Mouse (Mus musculus) heart, embryonic 14.5 days (tissue): ENCODE measurements around the gene Larp1. TPM values are rescaled to one million over a fixed set of nuclear protein-coding genes. Genes with fewer than 3 reads are reported as not detected.

ENCODE experiments used
- ATAC-seq: fragments of 200-750 bp; cut with Nextera tagmentation; 2 replicates; pipeline ENCODE4 v1.8.0; 2017; ENCODE audit warnings: low read depth, moderate TSS enrichment; ENCODE audit not compliant: insufficient number of reproducible peaks, insufficient read depth, low FRiP score
- H3K27ac ChIP-seq, 2 experiments: fragments of 200-500 bp in 1 of 2; fragments of 300-500 bp in 1 of 2; sonication (generic) in 1 of 2; replicated peaks in 1 of 2; 2 replicates each; pipeline ENCODE4 v1.5.1; 2012 to 2014; ENCODE audit warnings: low read depth in 2 of 2, low read length in 2 of 2, control low read depth in 1 of 2, mild to moderate bottlenecking in 1 of 2, mixed read lengths in 1 of 2; ENCODE audit not compliant: control insufficient read depth in 1 of 2, insufficient read depth in 1 of 2
- H3K27me3 ChIP-seq: fragments of 300-500 bp; sonication (generic); 2 replicates; pipeline ENCODE4 v1.6.1; 2014; ENCODE audit warnings: mild to moderate bottlenecking, low read length, control low read depth; ENCODE audit not compliant: control insufficient read depth, insufficient read depth
- H3K36me3 ChIP-seq: fragments of 300-500 bp; sonication (generic); 2 replicates; pipeline ENCODE4 v1.6.1; 2014; ENCODE audit warnings: mild to moderate bottlenecking, control low read depth, low read length, mixed read lengths; ENCODE audit not compliant: control insufficient read depth, insufficient read depth
- H3K4me1 ChIP-seq, 2 experiments: fragments of 200-500 bp in 1 of 2; fragments of 300-500 bp in 1 of 2; sonication (generic) in 1 of 2; 2 replicates each; pipeline ENCODE4 v1.6.1; 2012 to 2014; ENCODE audit warnings: low read length in 2 of 2, control low read depth in 1 of 2, mixed read lengths in 1 of 2; ENCODE audit not compliant: control insufficient read depth in 2 of 2, insufficient read depth in 2 of 2
- H3K4me2 ChIP-seq: fragments of 300-500 bp; sonication (generic); 2 replicates; pipeline ENCODE4 v1.6.1; 2014; ENCODE audit warnings: mild to moderate bottlenecking, low read length
- H3K4me3 ChIP-seq, 2 experiments: fragments of 200-500 bp in 1 of 2; fragments of 300-500 bp in 1 of 2; sonication (generic) in 1 of 2; 2 replicates each; pipeline ENCODE4 v1.5.1; 2012 to 2014; ENCODE audit warnings: low read length in 2 of 2, mild to moderate bottlenecking in 2 of 2, control low read depth in 1 of 2, low read depth in 1 of 2, moderate library complexity in 1 of 2; ENCODE audit not compliant: control insufficient read depth in 1 of 2, insufficient read depth in 1 of 2
- H3K9ac ChIP-seq: fragments of 300-500 bp; sonication (generic); 2 replicates; pipeline ENCODE4 v1.6.1; 2014; ENCODE audit warnings: mild to moderate bottlenecking, low read length
- H3K9me3 ChIP-seq: fragments of 300-500 bp; sonication (generic); 2 replicates; pipeline ENCODE4 v1.6.1; 2016; ENCODE audit warnings: low read length, control low read depth; ENCODE audit not compliant: control insufficient read depth
- WGBS: fragments of 180-500 bp; shearing (Covaris S2); extraction: QIAGEN DNeasy Blood & Tissue Kit; methylation state at CpG from one replicate; pipeline ENCODE4 v1.1.7; 2014; 5-methylcytosine and 5-hydroxymethylcytosine counted together
- polyA plus RNA-seq: library from polyadenylated mRNA; unstranded; fragments of >200 nt; fragmentation: Nextera tagmentation; extraction: Ambion mirVana; gene quantifications from 2 replicates; pipeline ENCODE4 v1.2.1, GENCODE M21; 2014

The Larp1 gene
- polyA plus RNA-seq, 1 experiment from 2014 or later, result 18.4 TPM

- peaks cover 14 to 37% of the 10 kb centered on the region in 2 experiments for H3K4me1 ChIP-seq
- ATAC-seq, result no peak
- no peaks in the 10 kb centered on the region for H3K27me3 ChIP-seq
- no peaks in the 10 kb centered on the region for H3K9me3 ChIP-seq
- no peak overlapping the region for H3K4me3 ChIP-seq
- no peaks in the 10 kb centered on the region for H3K36me3 ChIP-seq
- peak overlapping the region; percentile 94; the same call in 1 of the 2 replicates for H3K4me2 ChIP-seq
- H3K27ac ChIP-seq, result no peak overlapping the region
- no peak overlapping the region for H3K9ac ChIP-seq
- 74% methylated on average over 4 of the region's 4 CpGs for WGBS
Observed at GRCm38 (mm10) chr11:58011813-58012212, 2.9 kb downstream of the Larp1 start.

- Histone ChIP-seq H3K27ac (no peak overlapping the region), H3K27me3 (no peaks in the 10 kb centered on the region), H3K36me3 (no peaks in the 10 kb centered on the region), H3K9ac (no peak overlapping the region), H3K4me1 (peaks cover 21 to 45% of the 10 kb centered on the region in 2 experiments), H3K4me3 (no peak overlapping the region), H3K9me3 (no peaks in the 10 kb centered on the region), H3K4me2 (no peak overlapping the region)
- WGBS, result 93% methylated on average over 1 of the region's 1 CpGs
- ATAC-seq, result no peak
Observed at GRCm38 (mm10) chr11:58012674-58013073, 3.8 kb downstream of the Larp1 start.

DNA sequence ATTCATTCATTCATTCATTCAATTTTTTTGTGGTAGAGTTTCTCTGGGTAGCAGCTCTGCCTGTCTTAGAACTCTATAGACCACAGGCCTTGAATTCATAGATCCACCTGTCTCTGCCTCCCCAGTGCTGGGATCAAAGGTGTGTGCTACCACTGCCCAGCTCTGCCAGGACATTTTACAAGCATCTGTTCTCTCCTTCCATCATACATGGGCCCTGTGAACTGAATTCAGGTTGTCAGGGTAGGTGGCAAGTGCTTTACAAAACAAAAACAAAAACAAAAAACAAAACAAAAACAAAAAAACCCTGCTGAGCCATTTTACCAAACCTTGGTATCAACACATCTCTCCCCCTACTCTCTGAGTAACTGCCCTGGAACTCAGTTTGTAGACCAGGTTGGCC, 4.2 kb downstream of the Larp1 start:
- H3K9ac ChIP-seq, result no peak overlapping the region
- H3K9me3 ChIP-seq, result no peaks in the 10 kb centered on the region
- H3K27me3 ChIP-seq, result no peaks in the 10 kb centered on the region
- H3K36me3 ChIP-seq, result no peaks in the 10 kb centered on the region
- no peak for ATAC-seq
- H3K4me3 ChIP-seq, result no peak overlapping the region
- peaks cover 21 to 50% of the 10 kb centered on the region in 2 experiments for H3K4me1 ChIP-seq
- H3K4me2 ChIP-seq, result no peak overlapping the region
- no peak overlapping the region for H3K27ac ChIP-seq

DNA sequence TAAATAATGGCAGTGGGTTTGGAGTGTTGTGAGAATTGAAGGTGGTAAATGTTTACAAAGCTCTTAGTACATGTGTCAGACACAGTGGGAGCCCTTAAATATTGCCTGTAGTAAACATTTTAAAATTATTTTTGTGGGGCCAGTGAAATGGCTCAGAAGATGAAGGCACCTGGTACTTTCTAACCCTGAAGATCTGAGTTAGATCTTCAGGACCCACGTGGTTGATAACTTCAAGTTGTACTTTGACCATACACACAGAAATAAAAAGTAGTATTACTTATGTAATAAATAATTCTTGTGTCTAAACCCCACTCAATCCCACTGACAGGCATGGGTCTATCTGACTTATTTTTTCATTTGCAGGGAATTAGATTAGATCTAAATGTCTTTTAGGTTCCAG, 5.7 kb downstream of the Larp1 start:
- no peaks in the 10 kb centered on the region for H3K9me3 ChIP-seq
- H3K4me1 ChIP-seq, result peaks cover 22 to 58% of the 10 kb centered on the region in 2 experiments
- no peak overlapping the region for H3K27ac ChIP-seq
- no peak overlapping the region for H3K4me2 ChIP-seq
- no peak overlapping the region for H3K9ac ChIP-seq
- ATAC-seq, result no peak
- H3K4me3 ChIP-seq, result no peak overlapping the region
- WGBS, result 63% methylated on average over 1 of the region's 1 CpGs
- H3K36me3 ChIP-seq, result no peaks in the 10 kb centered on the region
- no peaks in the 10 kb centered on the region for H3K27me3 ChIP-seq

DNA sequence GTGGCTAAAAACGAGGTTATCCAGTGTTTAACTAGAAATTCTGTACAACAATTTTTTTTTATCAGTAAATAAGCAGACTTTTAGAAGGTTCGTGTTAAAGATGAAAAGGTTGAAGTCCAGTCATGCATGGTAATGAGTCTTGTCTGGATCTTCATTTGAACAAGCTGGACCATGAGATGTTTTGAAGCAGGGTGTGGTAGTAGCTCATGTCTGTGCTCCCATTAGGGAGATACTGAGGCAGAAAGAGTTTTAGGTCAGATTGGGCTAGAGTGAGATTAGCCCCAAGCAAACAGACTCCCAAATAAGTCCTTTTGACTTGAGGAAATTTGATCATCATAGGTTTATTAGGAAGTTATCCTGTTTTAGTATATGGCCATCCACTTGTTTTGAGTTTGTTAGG, 6.5 kb downstream of the Larp1 start:
- 79% methylated on average over 2 of the region's 2 CpGs for WGBS
- no peak overlapping the region for H3K9ac ChIP-seq

DNA sequence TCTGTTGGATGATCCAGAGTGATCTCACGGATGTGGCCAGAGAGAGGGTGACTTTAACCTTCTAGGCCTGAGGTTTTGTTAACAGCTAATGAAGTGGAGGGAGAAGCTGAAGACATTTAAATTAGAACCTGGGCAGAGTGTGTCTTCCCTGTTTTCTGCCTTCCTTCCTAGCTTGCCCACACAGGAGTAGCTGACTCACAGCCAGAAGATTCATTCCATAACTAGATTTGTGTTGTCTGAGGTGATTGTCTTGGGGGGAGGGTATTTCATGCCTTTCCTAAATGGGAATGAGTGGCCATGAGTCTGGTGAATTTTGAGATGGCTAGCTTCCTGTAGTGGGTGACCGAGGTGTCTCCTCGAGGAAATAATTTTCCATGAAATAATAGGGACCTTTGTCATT, 7.5 kb downstream of the Larp1 start:
- H3K9me3 ChIP-seq, result no peaks in the 10 kb centered on the region
- ATAC-seq, result no peak
- no peaks in the 10 kb centered on the region for H3K36me3 ChIP-seq
- no peak overlapping the region for H3K4me2 ChIP-seq
- no peaks in the 10 kb centered on the region for H3K27me3 ChIP-seq
- H3K9ac ChIP-seq, result no peak overlapping the region
- no peak overlapping the region for H3K4me3 ChIP-seq
- 0 out of 4 replicates have a peak overlapping the region, but pooled peaks of 1 of the 2 experiments have one; percentile 30 for H3K27ac ChIP-seq
- 44% methylated on average over 3 of the region's 3 CpGs for WGBS
- peaks cover 29 to 63% of the 10 kb centered on the region in 2 experiments for H3K4me1 ChIP-seq

More for the DNA sequence above, 6.5 kb downstream of the Larp1 start:
- H3K4me3 ChIP-seq, result no peak overlapping the region
- ATAC-seq, result no peak
- no peaks in the 10 kb centered on the region for H3K36me3 ChIP-seq
- peaks cover 25 to 63% of the 10 kb centered on the region in 2 experiments for H3K4me1 ChIP-seq
- no peak overlapping the region for H3K4me2 ChIP-seq
- H3K9me3 ChIP-seq, result no peaks in the 10 kb centered on the region
- H3K27me3 ChIP-seq, result no peaks in the 10 kb centered on the region
- no peak overlapping the region for H3K27ac ChIP-seq

GRCm38 (mm10) chr11:58017422-58017821, 8.6 kb downstream of the Larp1 start:
- Histone ChIP-seq H3K9me3 (no peaks in the 10 kb centered on the region), H3K4me2 (peak overlapping the region; percentile 3; the same call in 1 of the 2 replicates), H3K9ac (peak overlapping the region; percentile 47), H3K27ac (peak overlapping the region in 1 of 2 experiments; percentile 56; a peak in 1 of 4 replicates), H3K4me1 (peaks cover 35 to 65% of the 10 kb centered on the region in 2 experiments), H3K4me3 (no peak overlapping the region), H3K27me3 (no peaks in the 10 kb centered on the region), H3K36me3 (no peaks in the 10 kb centered on the region)
- ATAC-seq, result no peak
- WGBS, result 25% methylated on average over 1 of the region's 1 CpGs

DNA sequence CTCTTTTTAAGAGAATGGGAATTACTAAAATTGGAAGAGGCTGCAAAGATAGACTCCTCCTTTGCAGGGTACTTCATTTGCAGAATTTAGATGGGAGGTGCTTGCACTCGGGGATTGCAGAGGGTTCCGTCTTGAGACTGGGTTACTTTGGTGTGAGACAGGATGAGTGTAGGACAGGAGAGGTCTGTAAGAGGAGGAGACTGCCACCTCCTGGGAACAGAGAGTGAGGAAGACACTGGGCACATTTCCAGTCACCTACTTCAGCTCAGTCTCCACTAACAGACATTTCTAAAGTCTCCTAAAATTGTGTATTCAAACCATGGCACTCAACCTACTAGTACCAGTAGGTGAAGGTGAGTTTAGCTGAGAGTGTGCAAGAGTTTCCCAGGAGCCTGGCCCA, 9.4 kb downstream of the Larp1 start:
- WGBS, result 22% methylated on average over 2 of the region's 2 CpGs
- no peaks in the 10 kb centered on the region for H3K9me3 ChIP-seq
- no peak overlapping the region for H3K4me2 ChIP-seq
- H3K27me3 ChIP-seq, result no peaks in the 10 kb centered on the region
- no peak overlapping the region for H3K9ac ChIP-seq
- no peak overlapping the region for H3K27ac ChIP-seq
- H3K4me3 ChIP-seq, result no peak overlapping the region
- H3K4me1 ChIP-seq, result peaks cover 35 to 65% of the 10 kb centered on the region in 2 experiments
- no peaks in the 10 kb centered on the region for H3K36me3 ChIP-seq
- ATAC-seq, result no peak
